Mouse (Mus musculus) brain, embryonic 14.5 days (tissue): ENCODE results near the gene Tnfaip1.

Source experiments
- CTCF ChIP-seq: fragments of 200-500 bp; IDR thresholded peaks from 2 replicates; pipeline ENCODE4 v1.5.1; 2012; ENCODE audit warnings: inconsistent platforms, mild to moderate bottlenecking, moderate library complexity, borderline replicate concordance; ENCODE audit not compliant: insufficient read depth, insufficient read length; ENCODE audit errors: extremely low read depth
- POLR2A ChIP-seq: fragments of 200-500 bp; IDR thresholded peaks from 2 replicates; pipeline ENCODE4 v1.6.1; 2012; ENCODE audit warnings: mild to moderate bottlenecking, inconsistent platforms, borderline replicate concordance; ENCODE audit not compliant: poor library complexity, insufficient read depth, insufficient read length, severe bottlenecking; ENCODE audit errors: extremely low read depth

GRCm38 (mm10) chr11:78501529-78501928 is 34.6 kb downstream of the Tnfaip1 start:
- no peak for TF ChIP-seq CTCF
- TF ChIP-seq POLR2A: no peak
